Mouse (Mus musculus): ENCODE results near the gene Vsig1. TPM values are rescaled to one million over a fixed set of nuclear protein-coding genes. Genes with fewer than 3 reads are reported as not detected.

Vsig1 gene
- not detected in 2 replicates for total RNA-seq (2017)

- ATAC-seq (replicated peaks; ENCODE audit: low read depth, poor library complexity, severe bottlenecking), result no peak
These were observed at the start of gene Vsig1 for GRCm38 (mm10) chrX:140907360-140907759. Gene Vsig1 (plus strand): TSS chrX:140907608.

- peak; percentile 54; the same call in 1 of the 2 replicates for ATAC-seq (replicated peaks; ENCODE audit: low read depth, poor library complexity, severe bottlenecking)
These were observed 44.6 kb upstream of the Vsig1 start for GRCm38 (mm10) chrX:140862760-140863159.

- ATAC-seq (replicated peaks; ENCODE audit: low read depth, poor library complexity, severe bottlenecking), result peak; percentile 60; the same call in 1 of the 2 replicates
These were observed 44.0 kb upstream of the Vsig1 start for GRCm38 (mm10) chrX:140863431-140863830.

- no peak for ATAC-seq (replicated peaks; ENCODE audit: low read depth, poor library complexity, severe bottlenecking)
These were observed 20.2 kb upstream of the Vsig1 start for GRCm38 (mm10) chrX:140887193-140887592.

- ATAC-seq (replicated peaks; ENCODE audit: low read depth, poor library complexity, severe bottlenecking), result no peak
These were observed 15.6 kb upstream of the Vsig1 start for GRCm38 (mm10) chrX:140891796-140892195.

- no peak for ATAC-seq (replicated peaks; ENCODE audit: low read depth, poor library complexity, severe bottlenecking)
These were observed 3.9 kb upstream of the Vsig1 start for GRCm38 (mm10) chrX:140903487-140903886.

- no peak for ATAC-seq (replicated peaks; ENCODE audit: low read depth, poor library complexity, severe bottlenecking)
These were observed 13.9 kb downstream of the Vsig1 start for GRCm38 (mm10) chrX:140921321-140921720.

- ATAC-seq (replicated peaks; ENCODE audit: low read depth, poor library complexity, severe bottlenecking), result no peak
These were observed 24.7 kb downstream of the Vsig1 start for GRCm38 (mm10) chrX:140932066-140932465.

- no peak for ATAC-seq (replicated peaks; ENCODE audit: low read depth, poor library complexity, severe bottlenecking)
These were observed 25.9 kb downstream of the Vsig1 start for GRCm38 (mm10) chrX:140933263-140933662.

- ATAC-seq (replicated peaks; ENCODE audit: low read depth, poor library complexity, severe bottlenecking), result no peak
These were observed 28.9 kb downstream of the Vsig1 start for GRCm38 (mm10) chrX:140936271-140936670.

GRCm38 (mm10) chrX:140953618-140954017, 46.2 kb downstream of the Vsig1 start:
- ATAC-seq (replicated peaks; ENCODE audit: low read depth, poor library complexity, severe bottlenecking), result no peak

- ATAC-seq (replicated peaks; ENCODE audit: low read depth, poor library complexity, severe bottlenecking), result peak; percentile 98
These were observed 49.0 kb downstream of the Vsig1 start, which contains the start of the genes Psmd10 and Atg4a for GRCm38 (mm10) chrX:140956272-140956940. Gene Psmd10 (minus strand): TSS chrX:140956728. Gene Atg4a (plus strand): TSS chrX:140956907.

- peak; percentile 50 for ATAC-seq (replicated peaks; ENCODE audit: low read depth, poor library complexity, severe bottlenecking)
These were observed 49.6 kb downstream of the Vsig1 start for GRCm38 (mm10) chrX:140956959-140957358.

- 0 out of 2 replicates have a peak, but pooled peaks have one; percentile 11 for ATAC-seq (replicated peaks; ENCODE audit: low read depth, poor library complexity, severe bottlenecking)
These were observed 71.5 kb downstream of the Vsig1 start for GRCm38 (mm10) chrX:140978943-140979342.

GRCm38 (mm10) chrX:140979546-140979945, 72.1 kb downstream of the Vsig1 start:
- ATAC-seq (replicated peaks; ENCODE audit: low read depth, poor library complexity, severe bottlenecking), result peak; percentile 79

- ATAC-seq (replicated peaks; ENCODE audit: low read depth, poor library complexity, severe bottlenecking), result no peak
These were observed 72.8 kb downstream of the Vsig1 start for GRCm38 (mm10) chrX:140980163-140980562.

GRCm38 (mm10) chrX:140983206-140983960, 76.0 kb downstream of the Vsig1 start:
- no peak for ATAC-seq (replicated peaks; ENCODE audit: low read depth, poor library complexity, severe bottlenecking)

- ATAC-seq (replicated peaks; ENCODE audit: low read depth, poor library complexity, severe bottlenecking), result peak; percentile 93
These were observed 77.4 kb downstream of the Vsig1 start for GRCm38 (mm10) chrX:140984795-140985194.

- no peak for ATAC-seq (replicated peaks; ENCODE audit: low read depth, poor library complexity, severe bottlenecking)
These were observed 77.8 kb downstream of the Vsig1 start for GRCm38 (mm10) chrX:140985256-140985655.
